Mouse (Mus musculus) Patski (cell line): ENCODE results near the gene Kdm5b. TPM values are rescaled to one million over a fixed set of nuclear protein-coding genes. Genes with fewer than 3 reads are reported as not detected.

Experiments used
- ATAC-seq: fragments of 100-300 bp; one replicate; pipeline ENCODE4 v1.8.0; 2021
- CTCF ChIA-PET: fragments of 350-600 bp; sonication (Branson Sonifier 250); formaldehyde crosslinking; loops from one replicate; lab custom pipeline; 2022; ENCODE audit warnings: inconsistent platforms; lab: Charles Lee
- POLR2A ChIA-PET: fragments of 350-600 bp; sonication (Branson Sonifier 250); formaldehyde crosslinking; loops from one replicate; lab custom pipeline; 2022; ENCODE audit warnings: antibody characterized with exemption, inconsistent platforms; lab: Charles Lee
- DNase-seq: peaks from one replicate; pipeline ENCODE4 v3.0.0-alpha.2; 2011; ENCODE audit warnings: low read depth, low spot score
- H3K27me3 ChIP-seq: fragments of 371-371 bp; one replicate; pipeline ENCODE4 v1.5.1; 2021
- CTCF ChIP-seq: fragments of 100-300 bp; IDR thresholded peaks from one replicate; pipeline ENCODE4 v1.5.1; 2021
- in situ Hi-C: fragments of 300-500 bp; cut with MboI; formaldehyde crosslinking; loops from 3 replicates; pipeline ENCODE4 v1.11.1; 2018; ENCODE audit warnings: low pct_unique_long_range_greater_than_20kb, mixed read lengths
- polyA plus RNA-seq: library from polyadenylated mRNA; unstranded; gene quantifications from one replicate; pipeline ENCODE4 v1.2.3, GENCODE M21; 2021

Kdm5b gene
- polyA plus RNA-seq, 1 experiment from 2014 or later, result 34.3 TPM

- in situ Hi-C loops, result no loop called here
- no peak for DNase-seq
- TF ChIP-seq CTCF, result no peak
- CTCF ChIA-PET, result no interaction called here
- no peaks in the 10 kb centered on the region for H3K27me3 ChIP-seq
- peak; percentile 3 for ATAC-seq
- POLR2A ChIA-PET, result interaction anchor here (2.5 kb wide), 1 partner anchor 16 kb away, joined by 9 read pairs; no protein-coding TSS in a partner anchor
Observed at GRCm38 (mm10) chr1:134560801-134561769, 1.1 kb downstream of the Kdm5b start.

GRCm38 (mm10) chr1:134561770-134562143, 1.8 kb downstream of the Kdm5b start:
- ATAC-seq, result no peak
- POLR2A ChIA-PET, result interaction anchor here (0.8 to 2.5 kb wide), 2 partner anchors 9 to 16 kb away, joined by 3 to 9 read pairs; no protein-coding TSS in a partner anchor
- CTCF ChIA-PET, result interaction anchor here (2.3 kb wide), 1 partner anchor 10 kb away, joined by 7 read pairs; no protein-coding TSS in a partner anchor
- H3K27me3 ChIP-seq, result no peaks in the 10 kb centered on the region
- no peak for TF ChIP-seq CTCF
- no peak for DNase-seq
- in situ Hi-C loops, result no loop called here

- TF ChIP-seq CTCF, result no peak
- CTCF ChIA-PET, result interaction anchor here (2.3 kb wide), 1 partner anchor 10 kb away, joined by 7 read pairs; no protein-coding TSS in a partner anchor
- DNase-seq (no peak), ATAC-seq (no peak)
- no peaks in the 10 kb centered on the region for H3K27me3 ChIP-seq
- in situ Hi-C loops, result no loop called here
- POLR2A ChIA-PET, result interaction anchor here (0.8 to 2.5 kb wide), 4 partner anchors 8 to 558 kb away, joined by 3 to 9 read pairs (median 4); no protein-coding TSS in a partner anchor
Observed at GRCm38 (mm10) chr1:134562457-134562856, 2.5 kb downstream of the Kdm5b start.

- in situ Hi-C loops, result no loop called here
- ChIA-PET CTCF (interaction anchor here (2.3 kb wide), 1 partner anchor 8 kb away, joined by 7 read pairs; no protein-coding TSS in a partner anchor), POLR2A (interaction anchor here (1.4 kb wide), 1 partner anchor 11 kb away, joined by 3 read pairs; no protein-coding TSS in a partner anchor)
Observed at GRCm38 (mm10) chr1:134563726-134564125, 3.8 kb downstream of the Kdm5b start.

GRCm38 (mm10) chr1:134567511-134567910, 7.5 kb downstream of the Kdm5b start:
- no peak for TF ChIP-seq CTCF
- CTCF ChIA-PET, result no interaction called here
- POLR2A ChIA-PET, result interaction anchor here (0.6 kb wide), 1 partner anchor 258 kb away, joined by 3 read pairs; no protein-coding TSS in a partner anchor
- no peaks in the 10 kb centered on the region for H3K27me3 ChIP-seq
- ATAC-seq (no peak), DNase-seq (no peak)
- in situ Hi-C loops, result no loop called here

More at GRCm38 (mm10) chr1:134563726-134564125, 3.8 kb downstream of the Kdm5b start:
- no peaks in the 10 kb centered on the region for H3K27me3 ChIP-seq
- ATAC-seq (no peak), DNase-seq (no peak)
- TF ChIP-seq CTCF, result no peak

GRCm38 (mm10) chr1:134570171-134570570, 10.2 kb downstream of the Kdm5b start:
- ChIA-PET CTCF (no interaction called here), POLR2A (interaction anchor here (1.3 kb wide), 1 partner anchor 8 kb away, joined by 3 read pairs; no protein-coding TSS in a partner anchor)
- TF ChIP-seq CTCF, result no peak
- in situ Hi-C loops, result no loop called here
- ATAC-seq (no peak), DNase-seq (no peak)
- no peaks in the 10 kb centered on the region for H3K27me3 ChIP-seq

- TF ChIP-seq CTCF, result no peak
- in situ Hi-C loops, result no loop called here
- CTCF ChIA-PET, result no interaction called here
- DNase-seq (no peak), ATAC-seq (no peak)
- POLR2A ChIA-PET, result interaction anchor here (0.6 to 1.3 kb wide), 4 partner anchors 9 to 270 kb away, joined by 3 to 5 read pairs (median 4); partner anchors contain the start of gene Rabif
- H3K27me3 ChIP-seq, result no peaks in the 10 kb centered on the region
Observed at GRCm38 (mm10) chr1:134570631-134571030, 10.7 kb downstream of the Kdm5b start.

- ChIA-PET POLR2A (no interaction called here), CTCF (no interaction called here)
- in situ Hi-C loops, result no loop called here
- no peaks in the 10 kb centered on the region for H3K27me3 ChIP-seq
- DNase-seq (no peak), ATAC-seq (no peak)
- TF ChIP-seq CTCF, result no peak
Observed at GRCm38 (mm10) chr1:134573300-134573931, 13.4 kb downstream of the Kdm5b start.

GRCm38 (mm10) chr1:134573932-134574315, 14.0 kb downstream of the Kdm5b start:
- in situ Hi-C loops, result no loop called here
- TF ChIP-seq CTCF, result no peak
- ATAC-seq, result no peak
- no peaks in the 10 kb centered on the region for H3K27me3 ChIP-seq
- CTCF ChIA-PET, result no interaction called here
- POLR2A ChIA-PET, result no interaction called here
- no peak for DNase-seq
